Mouse (Mus musculus) heart, postnatal 0 days (tissue): ENCODE results near the gene Elfn1.

Experiments
- CTCF ChIP-seq: IDR thresholded peaks from 2 replicates; pipeline ENCODE4 v1.5.1; 2016; ENCODE audit warnings: antibody characterized with exemption, control low read depth, low read depth
- EP300 ChIP-seq: IDR thresholded peaks from 2 replicates; pipeline ENCODE4 v1.6.1; 2016; ENCODE audit warnings: antibody characterized with exemption, low read depth

DNA sequence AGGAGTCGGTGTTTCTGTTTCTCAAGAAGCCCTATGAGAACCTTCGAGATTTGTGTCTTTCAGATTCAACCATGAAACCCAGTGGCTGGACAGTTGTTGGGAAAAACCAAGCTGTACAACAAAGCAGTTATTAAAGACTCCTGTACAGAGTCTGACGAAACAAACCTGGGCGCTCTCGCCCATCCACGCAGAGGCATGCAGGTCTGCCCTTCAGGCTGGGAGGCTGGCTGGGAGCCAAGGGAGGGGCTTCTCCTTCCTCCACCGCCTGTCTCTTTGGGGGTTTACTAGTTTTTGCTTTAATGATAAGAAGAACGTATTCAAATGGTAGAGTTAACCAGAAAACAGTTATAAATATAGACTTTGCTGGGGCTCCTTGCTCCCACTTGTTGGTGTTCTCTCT is 99.1 kb downstream of the Elfn1 start:
- TF ChIP-seq CTCF (no peak), EP300 (no peak)
